Mouse (Mus musculus): ENCODE measurements at regions not wholly inside any gene's neighbourhood (a gene's known extent, or its start where the extent isn't known, plus 50 kb on each side); places are given as distances from the start of the nearest gene placed in this dataset.

GRCm38 (mm10) chr14:76764390-76764796 is 207.7 kb upstream of the Serp2 start:
- WGBS = 33% methylated on average over 7 of the region's 7 CpGs
- Histone ChIP-seq H3K9ac (ENCODE audit: low read length) (no peak overlapping the region), H3K4me2 (ENCODE audit: low read depth, low read length) (peak overlapping the region; percentile 32), H3K4me1 (ENCODE audit: control insufficient read depth, insufficient read depth, low read length) (peaks cover 31% of the 10 kb centered on the region), H3K27ac (ENCODE audit: low read length) (peak overlapping the region; percentile 36), H3K4me3 (ENCODE audit: low read length) (no peak overlapping the region), H3K9me3 (replicated peaks; ENCODE audit: control insufficient read depth, low read length) (no peaks in the 10 kb centered on the region), H3K27me3 (ENCODE audit: control insufficient read depth, insufficient read depth, low read length) (no peaks in the 10 kb centered on the region), H3K36me3 (ENCODE audit: control insufficient read depth, insufficient read depth) (no peaks in the 10 kb centered on the region)
- peak; percentile 43 for ATAC-seq (replicated peaks; ENCODE audit: extremely low read depth, insufficient read depth, low FRiP score)

- Histone ChIP-seq H3K9ac (ENCODE audit: low read length) (no peak overlapping the region), H3K27ac (ENCODE audit: low read length) (no peak overlapping the region), H3K27me3 (ENCODE audit: control insufficient read depth, insufficient read depth, low read length) (no peaks in the 10 kb centered on the region), H3K4me3 (ENCODE audit: low read length) (no peak overlapping the region), H3K4me1 (ENCODE audit: control insufficient read depth, insufficient read depth, low read length) (peaks cover 31% of the 10 kb centered on the region), H3K4me2 (ENCODE audit: low read depth, low read length) (no peak overlapping the region), H3K36me3 (ENCODE audit: control insufficient read depth, insufficient read depth) (no peaks in the 10 kb centered on the region), H3K9me3 (replicated peaks; ENCODE audit: control insufficient read depth, low read length) (no peaks in the 10 kb centered on the region)
- no peak for ATAC-seq (replicated peaks; ENCODE audit: extremely low read depth, insufficient read depth, low FRiP score)
- 86% methylated on average over 7 of the region's 7 CpGs for WGBS
Measured at GRCm38 (mm10) chr14:76763539-76763938, 206.8 kb upstream of the Serp2 start.

DNA sequence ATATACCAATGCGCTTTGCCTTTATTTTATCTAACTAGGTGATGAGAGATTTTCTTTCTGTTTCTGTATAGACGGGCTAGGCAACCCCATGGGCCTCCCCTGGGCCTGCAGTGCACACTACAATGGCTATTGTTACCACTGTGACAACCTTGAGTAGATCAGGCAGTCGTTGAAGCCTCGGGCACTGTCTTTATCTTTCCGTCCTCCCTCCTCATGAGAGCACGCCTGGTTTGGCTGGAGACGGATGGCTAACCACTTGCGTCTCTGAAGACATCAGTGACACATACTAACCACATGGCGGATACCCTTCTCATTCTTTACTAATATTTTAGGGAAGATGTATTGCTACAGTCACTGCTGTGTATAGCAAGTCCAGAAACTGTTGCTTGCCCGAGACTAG is 206.1 kb upstream of the Serp2 start:
- Histone ChIP-seq H3K27me3 (ENCODE audit: control insufficient read depth, insufficient read depth, low read length) (no peaks in the 10 kb centered on the region), H3K36me3 (ENCODE audit: control insufficient read depth, insufficient read depth) (no peaks in the 10 kb centered on the region), H3K4me1 (ENCODE audit: control insufficient read depth, insufficient read depth, low read length) (peaks cover 31% of the 10 kb centered on the region), H3K9ac (ENCODE audit: low read length) (no peak overlapping the region), H3K27ac (ENCODE audit: low read length) (no peak overlapping the region), H3K4me2 (ENCODE audit: low read depth, low read length) (no peak overlapping the region), H3K9me3 (replicated peaks; ENCODE audit: control insufficient read depth, low read length) (no peaks in the 10 kb centered on the region), H3K4me3 (ENCODE audit: low read length) (no peak overlapping the region)
- WGBS = 50% methylated on average over 10 of the region's 10 CpGs
- no peak for ATAC-seq (replicated peaks; ENCODE audit: extremely low read depth, insufficient read depth, low FRiP score)

- Histone ChIP-seq H3K27ac (ENCODE audit: low read length) (no peak overlapping the region), H3K9ac (ENCODE audit: low read length) (no peak overlapping the region), H3K9me3 (replicated peaks; ENCODE audit: control insufficient read depth, low read length) (no peaks in the 10 kb centered on the region), H3K36me3 (ENCODE audit: control insufficient read depth, insufficient read depth) (no peaks in the 10 kb centered on the region), H3K27me3 (ENCODE audit: control insufficient read depth, insufficient read depth, low read length) (no peaks in the 10 kb centered on the region), H3K4me2 (ENCODE audit: low read depth, low read length) (no peak overlapping the region), H3K4me1 (ENCODE audit: control insufficient read depth, insufficient read depth, low read length) (peaks cover 31% of the 10 kb centered on the region), H3K4me3 (ENCODE audit: low read length) (no peak overlapping the region)
- no peak for ATAC-seq (replicated peaks; ENCODE audit: extremely low read depth, insufficient read depth, low FRiP score)
- WGBS = 95% methylated on average over 11 of the region's 11 CpGs
Measured at GRCm38 (mm10) chr14:76761691-76762090, 205.0 kb upstream of the Serp2 start.

GRCm38 (mm10) chr14:76761274-76761673 is 204.6 kb upstream of the Serp2 start:
- Histone ChIP-seq H3K4me1 (ENCODE audit: control insufficient read depth, insufficient read depth, low read length) (peaks cover 31% of the 10 kb centered on the region), H3K27ac (ENCODE audit: low read length) (no peak overlapping the region), H3K4me2 (ENCODE audit: low read depth, low read length) (no peak overlapping the region), H3K27me3 (ENCODE audit: control insufficient read depth, insufficient read depth, low read length) (no peaks in the 10 kb centered on the region), H3K9me3 (replicated peaks; ENCODE audit: control insufficient read depth, low read length) (no peaks in the 10 kb centered on the region), H3K36me3 (ENCODE audit: control insufficient read depth, insufficient read depth) (no peaks in the 10 kb centered on the region), H3K4me3 (ENCODE audit: low read length) (no peak overlapping the region), H3K9ac (ENCODE audit: low read length) (no peak overlapping the region)
- ATAC-seq (replicated peaks; ENCODE audit: extremely low read depth, insufficient read depth, low FRiP score) = no peak
- WGBS = 80% methylated on average over 4 of the region's 4 CpGs

- 54% methylated on average over 13 of the region's 13 CpGs for WGBS
- Histone ChIP-seq H3K4me3 (ENCODE audit: low read length) (peak overlapping the region; percentile 19), H3K27ac (ENCODE audit: low read length) (peak overlapping the region; percentile 58), H3K36me3 (ENCODE audit: control insufficient read depth, insufficient read depth) (no peaks in the 10 kb centered on the region), H3K9me3 (replicated peaks; ENCODE audit: control insufficient read depth, low read length) (no peaks in the 10 kb centered on the region), H3K27me3 (ENCODE audit: control insufficient read depth, insufficient read depth, low read length) (no peaks in the 10 kb centered on the region), H3K4me1 (ENCODE audit: control insufficient read depth, insufficient read depth, low read length) (peaks cover 31% of the 10 kb centered on the region), H3K4me2 (ENCODE audit: low read depth, low read length) (peak overlapping the region; percentile 48), H3K9ac (ENCODE audit: low read length) (peak overlapping the region; percentile 56; the same call in 1 of the 2 replicates)
- peak; percentile 71 for ATAC-seq (replicated peaks; ENCODE audit: extremely low read depth, insufficient read depth, low FRiP score)
Measured at GRCm38 (mm10) chr14:76760509-76761023, 203.9 kb upstream of the Serp2 start.

GRCm38 (mm10) chr14:76759377-76759776 is 202.7 kb upstream of the Serp2 start:
- H3K4me2 ChIP-seq (ENCODE audit: low read depth, low read length) = no peak overlapping the region
- no peak for ATAC-seq (replicated peaks; ENCODE audit: extremely low read depth, insufficient read depth, low FRiP score)
- 83% methylated on average over 4 of the region's 4 CpGs for WGBS
- peaks cover 20% of the 10 kb centered on the region for H3K4me1 ChIP-seq (ENCODE audit: control insufficient read depth, insufficient read depth, low read length)
- H3K4me3 ChIP-seq (ENCODE audit: low read length) = no peak overlapping the region
- H3K27me3 ChIP-seq (ENCODE audit: control insufficient read depth, insufficient read depth, low read length) = no peaks in the 10 kb centered on the region
- H3K9me3 ChIP-seq (replicated peaks; ENCODE audit: control insufficient read depth, low read length) = no peaks in the 10 kb centered on the region
- H3K36me3 ChIP-seq (ENCODE audit: control insufficient read depth, insufficient read depth) = no peaks in the 10 kb centered on the region
- no peak overlapping the region for H3K9ac ChIP-seq (ENCODE audit: low read length)
- no peak overlapping the region for H3K27ac ChIP-seq (ENCODE audit: low read length)

DNA sequence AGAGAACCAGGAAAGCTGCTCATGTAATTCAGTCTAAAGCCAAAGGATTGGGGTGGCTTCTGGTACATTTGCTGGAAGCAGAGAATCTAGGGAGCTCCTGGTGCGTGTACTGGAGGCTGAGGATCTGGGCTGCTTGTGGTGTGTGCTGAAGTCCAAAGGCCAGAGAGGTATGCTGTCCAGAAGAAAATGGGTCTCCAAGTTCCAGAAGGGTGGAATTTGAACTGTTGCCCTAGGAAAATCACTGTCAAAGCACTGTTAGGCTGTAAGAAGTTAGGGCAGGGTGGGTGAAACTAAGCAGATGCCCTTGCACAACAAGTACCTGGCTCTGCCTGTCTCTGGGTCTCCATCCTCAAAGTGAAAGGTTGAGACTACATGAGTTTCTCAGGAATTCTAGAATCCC is 201.9 kb upstream of the Serp2 start:
- WGBS = 96% methylated on average over 1 of the region's 1 CpGs
- H3K36me3 ChIP-seq (ENCODE audit: control insufficient read depth, insufficient read depth) = no peaks in the 10 kb centered on the region

DNA sequence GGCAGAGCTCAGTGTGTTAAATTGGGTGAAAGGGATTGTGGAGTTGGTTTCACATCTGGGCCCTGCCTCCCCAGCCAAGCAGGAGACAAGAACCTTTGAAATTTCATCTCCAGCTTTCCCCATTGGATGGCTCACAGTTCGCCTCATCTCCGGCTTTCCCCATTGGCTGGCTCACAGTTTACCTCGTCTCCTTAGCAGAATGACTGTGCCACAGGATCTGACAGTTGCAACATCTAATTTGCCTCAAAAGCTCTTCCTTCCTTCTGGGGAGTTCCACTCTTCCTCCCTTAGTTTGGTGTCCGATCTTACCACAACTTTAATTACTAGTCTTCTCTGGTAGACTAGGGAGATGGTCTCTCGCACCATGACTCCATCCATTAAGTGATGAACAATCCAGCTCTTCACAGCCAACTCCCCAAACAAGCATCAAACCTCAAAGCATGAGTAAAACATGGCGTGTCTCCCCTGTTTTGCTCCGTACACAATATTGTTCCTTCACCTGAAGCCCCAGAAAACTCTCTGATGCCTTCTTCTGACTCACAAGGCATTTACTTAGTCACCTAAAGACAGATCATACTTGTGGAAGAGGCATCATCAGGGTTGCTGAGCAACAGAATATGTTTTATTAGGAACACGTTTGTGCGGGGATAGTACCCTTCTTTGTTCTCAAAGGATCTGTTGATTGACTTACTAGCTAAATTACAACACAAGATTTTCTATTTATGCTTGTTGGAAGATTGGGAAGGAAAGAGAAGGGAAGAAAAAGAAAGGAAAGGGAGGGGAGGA is 199.1 kb upstream of the Serp2 start:
- no peaks in the 10 kb centered on the region for H3K27me3 ChIP-seq (ENCODE audit: control insufficient read depth, insufficient read depth, low read length)
- 79% methylated on average over 9 of the region's 9 CpGs for WGBS
- H3K36me3 ChIP-seq (ENCODE audit: control insufficient read depth, insufficient read depth) = no peaks in the 10 kb centered on the region
- H3K4me1 ChIP-seq (ENCODE audit: control insufficient read depth, insufficient read depth, low read length) = peaks cover 10% of the 10 kb centered on the region
- H3K27ac ChIP-seq (ENCODE audit: low read length) = no peak overlapping the region
- ATAC-seq (replicated peaks; ENCODE audit: extremely low read depth, insufficient read depth, low FRiP score) = no peak
- H3K9ac ChIP-seq (ENCODE audit: low read length) = no peak overlapping the region
- no peaks in the 10 kb centered on the region for H3K9me3 ChIP-seq (replicated peaks; ENCODE audit: control insufficient read depth, low read length)
- H3K4me3 ChIP-seq (ENCODE audit: low read length) = no peak overlapping the region
- no peak overlapping the region for H3K4me2 ChIP-seq (ENCODE audit: low read depth, low read length)

More for the DNA sequence above, 201.9 kb upstream of the Serp2 start:
- Histone ChIP-seq H3K9me3 (replicated peaks; ENCODE audit: control insufficient read depth, low read length) (no peaks in the 10 kb centered on the region), H3K4me1 (ENCODE audit: control insufficient read depth, insufficient read depth, low read length) (peaks cover 17% of the 10 kb centered on the region), H3K4me3 (ENCODE audit: low read length) (no peak overlapping the region), H3K27me3 (ENCODE audit: control insufficient read depth, insufficient read depth, low read length) (no peaks in the 10 kb centered on the region), H3K9ac (ENCODE audit: low read length) (no peak overlapping the region), H3K27ac (ENCODE audit: low read length) (no peak overlapping the region), H3K4me2 (ENCODE audit: low read depth, low read length) (no peak overlapping the region)
- no peak for ATAC-seq (replicated peaks; ENCODE audit: extremely low read depth, insufficient read depth, low FRiP score)

Data from heart, embryonic 16.5 days (tissue).